Mouse (Mus musculus) spleen, adult 18-20 months (tissue): ENCODE measurements around the gene Grin2b.

Experiments
- DNase-seq, 2 experiments: peaks; one replicate each; pipeline ENCODE4 v3.0.0; 2022; ENCODE audit warnings: mixed read lengths in 2 of 2

Gene Grin2b

DNA sequence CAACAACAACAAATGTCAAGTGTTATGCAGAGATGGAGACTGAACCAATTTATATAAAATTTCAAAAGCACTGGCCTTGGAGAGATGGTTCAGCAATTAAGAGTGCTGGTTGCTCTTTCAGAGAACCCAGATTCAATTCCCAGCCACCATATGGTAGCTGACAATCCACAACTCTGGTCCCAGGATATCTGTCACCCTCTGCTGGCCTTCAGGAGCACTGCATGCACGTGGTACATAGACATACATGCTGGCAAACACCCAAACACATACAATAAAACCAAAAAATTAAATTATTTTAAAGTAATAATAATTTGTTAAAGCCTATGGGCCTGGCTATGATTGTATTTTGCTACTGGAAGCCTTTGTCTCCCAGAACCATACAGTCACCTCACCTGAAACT, 77.0 kb downstream of the Grin2b start:
- DNase-seq: no peak

DNA sequence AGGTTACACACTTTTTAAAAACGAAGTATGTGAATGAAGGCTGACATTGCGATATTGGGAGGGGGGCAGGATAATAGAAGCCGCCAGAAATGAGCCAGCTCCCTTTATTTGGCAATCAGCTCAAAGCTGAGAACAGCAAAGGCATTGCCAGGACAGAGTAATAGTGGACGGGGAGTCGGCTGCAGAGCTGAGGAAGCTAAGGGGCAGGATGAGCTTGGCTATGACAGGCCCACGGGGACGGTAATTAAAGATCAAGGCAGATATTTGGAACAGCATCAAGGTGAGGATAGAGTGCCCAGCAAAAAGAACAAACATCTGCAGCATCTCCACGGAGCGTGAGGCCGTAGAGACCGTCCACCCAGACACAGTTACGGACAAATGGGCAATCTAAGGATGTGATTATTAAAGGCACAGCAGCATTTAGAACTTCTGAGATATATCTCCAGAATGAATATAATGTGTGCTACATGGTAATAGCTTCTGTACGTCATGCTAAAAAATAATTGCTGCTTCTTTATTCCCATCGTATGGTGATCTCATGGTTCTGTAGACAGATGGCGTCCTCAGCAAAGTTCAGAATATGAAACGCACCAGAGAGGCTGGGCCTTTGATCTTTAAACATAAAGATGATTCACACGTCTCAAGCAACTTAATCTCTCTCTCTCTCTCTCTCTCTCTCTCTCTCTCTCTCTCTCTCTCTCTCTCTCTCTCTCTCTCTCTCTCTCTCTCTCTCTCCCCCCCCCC, 93.1 kb downstream of the Grin2b start:
- DNase-seq: no peak

DNA sequence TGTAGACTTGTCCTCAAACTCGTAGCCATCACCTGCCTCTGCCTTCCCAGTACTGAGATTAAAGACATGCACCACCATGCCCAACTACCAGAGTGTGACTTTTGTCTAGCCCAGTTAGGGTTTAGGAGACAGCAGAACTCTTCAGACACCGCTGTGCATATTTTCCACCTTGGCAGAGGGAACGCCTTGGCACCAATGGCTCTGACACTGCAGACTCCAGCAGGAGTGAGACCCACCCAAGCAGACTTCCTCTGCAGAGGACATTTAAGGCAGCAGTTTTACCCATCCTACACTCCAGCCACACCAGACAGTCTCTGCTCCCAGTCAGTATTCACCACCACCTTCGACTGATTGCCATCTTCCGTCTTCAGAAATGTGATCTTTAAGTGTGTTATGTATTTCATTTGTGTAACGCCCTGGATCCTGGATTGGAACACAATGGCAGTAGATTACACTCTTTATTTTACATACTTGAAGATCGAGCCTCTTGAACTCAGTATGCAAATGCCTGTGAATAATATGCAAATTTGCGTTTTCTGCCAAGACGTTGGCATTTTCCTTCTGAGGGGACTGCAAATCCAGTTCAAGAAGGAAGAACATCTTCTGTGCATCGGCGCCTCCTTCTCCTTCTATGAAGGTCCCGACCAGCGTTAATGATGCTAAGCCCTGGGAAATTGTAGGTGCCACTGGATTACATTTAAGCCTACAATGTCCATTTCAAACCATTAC, 100.8 kb downstream of the Grin2b start:
- DNase-seq: no peak

DNA sequence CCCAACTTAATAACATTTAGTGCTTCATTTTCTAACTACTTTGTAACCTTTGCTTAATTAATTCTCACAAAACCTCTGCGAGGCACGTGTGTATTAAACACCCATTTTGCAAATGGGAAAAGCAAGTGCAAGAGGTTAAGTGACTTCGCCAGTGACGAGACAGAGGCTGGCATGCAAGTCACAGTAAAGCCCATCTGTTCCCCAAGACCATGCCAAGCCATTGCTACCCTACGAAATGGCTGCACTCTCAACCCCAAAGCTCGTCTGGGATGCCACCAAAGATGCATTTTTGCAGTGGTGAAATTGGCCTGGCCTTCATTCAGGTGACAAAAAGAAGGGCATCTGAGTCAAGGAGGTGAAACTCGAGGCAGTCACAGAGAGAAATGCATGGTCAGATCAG, 103.2 kb downstream of the Grin2b start:
- DNase-seq: no peak

DNA sequence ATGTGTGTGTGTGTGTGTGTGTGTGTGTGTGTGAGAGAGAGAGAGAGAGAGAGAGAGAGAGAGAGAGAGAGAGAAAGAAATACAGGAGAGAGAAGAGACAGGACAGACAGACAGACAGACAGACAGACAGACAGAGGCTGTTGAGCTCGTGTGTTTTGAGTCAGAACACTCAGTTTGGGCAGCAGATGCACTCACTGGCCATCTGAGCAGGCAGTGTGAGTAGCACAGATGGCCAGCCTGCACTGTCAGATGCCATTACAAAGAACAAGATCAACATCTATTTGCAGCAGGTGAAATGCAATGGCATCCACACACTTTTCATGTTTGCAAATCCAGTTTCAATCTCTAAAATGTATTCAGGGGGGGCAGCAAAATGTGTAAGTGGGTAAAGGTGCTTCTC, 120.0 kb downstream of the Grin2b start:
- no peak for DNase-seq

DNA sequence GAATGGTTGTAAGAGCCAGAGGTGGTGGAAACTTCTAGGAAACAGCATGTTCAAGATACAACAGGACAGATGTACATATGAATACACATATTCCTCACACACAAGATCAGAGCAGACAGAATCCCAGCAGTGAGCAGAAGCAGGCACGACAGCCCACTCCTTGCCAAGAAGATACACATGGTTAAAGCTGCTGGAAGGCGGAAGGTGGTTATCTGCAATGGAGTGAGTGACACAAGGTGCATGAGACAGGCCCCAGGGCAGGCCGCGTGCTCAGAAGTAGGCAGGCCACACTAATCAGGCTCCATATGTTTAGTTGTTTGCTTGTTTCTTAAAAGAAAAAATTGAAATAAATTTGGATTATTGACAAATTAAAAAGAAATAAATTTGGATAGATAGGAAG, 123.0 kb downstream of the Grin2b start:
- no peak for DNase-seq

DNA sequence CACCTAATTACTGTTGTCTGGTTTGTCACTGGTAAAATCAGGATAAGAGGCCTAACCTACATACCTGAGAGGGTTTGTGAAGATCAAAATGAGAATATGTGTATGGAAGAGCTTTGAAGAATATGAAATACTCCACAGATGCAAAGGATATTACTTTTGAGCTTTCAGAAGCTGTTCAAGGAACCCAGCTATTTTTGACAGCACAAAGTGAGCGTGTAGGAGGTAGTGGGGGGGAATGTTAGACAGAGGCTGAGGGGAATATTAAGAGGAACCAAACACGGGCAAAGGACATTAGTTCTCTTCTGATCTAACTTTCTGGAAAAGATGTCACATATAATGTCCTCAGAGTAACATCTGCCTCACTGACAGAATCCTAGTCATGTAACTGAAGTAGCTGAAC, 125.2 kb downstream of the Grin2b start:
- no peak for DNase-seq

DNA sequence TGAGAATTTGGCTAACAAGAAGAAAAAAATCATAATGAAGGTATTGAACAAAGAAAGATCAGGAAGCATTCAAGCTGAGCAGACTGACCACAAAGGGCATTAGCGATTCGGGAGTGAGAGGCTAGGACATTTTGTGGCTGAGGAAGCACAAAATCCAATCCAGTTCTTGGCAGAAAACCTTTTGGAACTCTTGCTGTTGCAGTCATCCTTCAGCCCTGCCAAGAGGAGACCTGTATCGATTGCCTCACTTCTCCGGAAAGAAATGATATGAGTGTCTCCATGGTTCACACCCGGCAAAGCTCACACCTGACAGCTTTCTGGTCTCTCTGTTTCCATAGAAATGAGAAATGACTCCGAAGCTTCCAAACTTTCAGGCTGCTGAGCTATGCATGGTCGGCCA, 127.2 kb downstream of the Grin2b start:
- DNase-seq: no peak

DNA sequence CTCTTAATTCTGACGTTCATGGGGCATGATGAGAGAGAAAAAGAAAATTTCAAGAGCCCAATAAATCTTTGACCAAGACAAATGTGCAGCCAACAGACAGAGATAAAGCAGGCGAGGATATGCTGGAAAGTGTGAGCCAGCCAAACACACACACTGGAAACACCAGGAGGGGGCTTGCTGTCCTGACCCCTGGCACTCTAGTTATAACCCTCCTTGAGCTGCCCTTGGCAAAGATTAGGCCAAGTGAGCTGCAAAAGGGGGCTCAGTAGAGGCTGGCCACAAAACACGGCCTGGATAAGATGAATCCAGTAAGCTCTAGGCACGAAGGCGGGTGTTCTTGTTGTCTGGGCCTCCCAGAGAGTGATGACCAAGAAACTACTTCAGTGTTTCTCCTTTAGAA, 128.8 kb downstream of the Grin2b start:
- no peak for DNase-seq

DNA sequence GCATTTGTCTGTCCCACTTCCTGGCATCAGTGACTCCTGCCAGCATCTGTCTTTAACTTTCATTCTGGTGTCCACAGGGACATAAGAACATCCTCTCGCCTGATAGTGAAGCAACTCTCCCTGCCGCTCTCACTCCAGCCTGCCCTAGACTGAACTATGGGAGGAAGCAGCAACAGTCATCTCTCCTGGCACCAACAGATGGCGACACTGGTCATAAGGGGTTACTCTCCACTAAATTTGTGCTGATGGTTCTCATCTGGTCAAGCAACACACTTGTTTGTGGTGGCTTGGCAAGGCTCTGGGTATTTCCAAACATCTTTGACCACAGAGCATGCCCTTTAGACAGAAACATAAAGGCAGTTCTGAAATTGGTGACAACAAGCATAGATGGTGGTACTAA, 130.9 kb downstream of the Grin2b start:
- DNase-seq: no peak

DNA sequence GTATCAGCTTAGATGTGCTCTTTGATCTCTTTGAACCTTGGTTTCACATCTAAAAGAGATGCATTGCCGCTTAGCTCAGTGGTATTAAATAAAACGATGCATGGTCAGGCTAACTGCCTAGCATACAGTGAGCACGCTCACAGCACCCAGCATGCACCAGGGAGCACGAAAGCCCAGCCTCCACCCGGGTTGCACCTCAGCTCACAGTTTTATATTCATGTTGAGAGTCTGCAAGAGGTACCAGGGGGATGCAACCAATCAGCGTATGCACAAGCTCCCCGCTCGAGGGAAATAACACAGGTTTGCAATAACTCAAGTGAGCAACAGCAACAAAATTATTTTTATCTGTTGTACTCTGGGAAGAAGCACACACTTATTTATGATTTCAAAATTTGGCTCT, 131.5 kb downstream of the Grin2b start:
- no peak for DNase-seq

DNA sequence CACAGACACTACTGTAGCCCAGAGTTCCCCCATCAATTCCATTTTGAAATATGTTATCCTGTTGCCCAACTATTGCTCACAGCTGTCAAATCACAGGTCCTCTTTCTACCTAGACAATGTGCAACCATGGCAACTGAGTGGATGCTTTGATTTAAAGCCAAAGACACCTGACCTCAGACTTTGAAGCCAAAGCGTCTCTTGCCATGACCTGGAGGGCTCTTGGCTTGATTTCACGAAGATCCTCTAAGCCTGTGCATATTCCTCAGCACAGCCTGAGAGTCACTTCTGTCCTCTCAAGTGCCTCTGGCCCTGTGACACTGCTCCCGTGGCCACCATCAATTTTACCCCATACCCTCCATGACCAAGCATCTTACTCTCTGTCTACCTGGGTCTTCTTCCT, 132.4 kb downstream of the Grin2b start:
- DNase-seq: no peak

DNA sequence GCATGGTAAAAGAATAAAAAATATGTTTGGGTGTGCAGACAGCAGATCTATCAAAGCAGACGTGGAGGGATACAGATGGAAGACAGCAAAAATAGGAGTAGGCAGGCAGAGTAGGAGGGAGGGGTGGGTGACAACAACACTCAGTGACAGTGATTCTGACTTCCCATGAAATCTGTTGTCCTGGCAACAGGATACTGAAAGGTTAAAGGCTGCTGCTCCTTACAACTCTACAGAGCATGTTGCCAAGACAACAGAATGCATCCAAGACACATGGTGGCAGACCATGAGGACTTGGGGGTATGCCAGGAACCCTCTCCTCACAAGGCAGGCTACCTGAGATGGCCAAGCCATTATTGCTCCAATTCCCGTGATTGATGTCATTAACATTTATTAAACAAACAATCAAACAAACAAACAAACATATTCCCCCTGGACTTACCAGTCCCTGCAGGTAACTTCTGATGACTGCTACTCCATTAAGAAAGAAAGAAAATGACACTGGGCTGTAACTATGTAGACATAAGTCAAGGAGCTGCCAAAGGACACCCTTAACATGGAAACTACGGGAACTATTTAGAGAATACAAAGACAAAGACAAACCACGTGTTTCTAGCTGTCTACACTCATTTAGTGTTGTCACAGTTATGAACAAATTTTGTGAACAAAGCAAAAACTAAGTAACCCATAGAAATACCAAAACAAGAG, 143.9 kb downstream of the Grin2b start:
- no peak for DNase-seq

DNA sequence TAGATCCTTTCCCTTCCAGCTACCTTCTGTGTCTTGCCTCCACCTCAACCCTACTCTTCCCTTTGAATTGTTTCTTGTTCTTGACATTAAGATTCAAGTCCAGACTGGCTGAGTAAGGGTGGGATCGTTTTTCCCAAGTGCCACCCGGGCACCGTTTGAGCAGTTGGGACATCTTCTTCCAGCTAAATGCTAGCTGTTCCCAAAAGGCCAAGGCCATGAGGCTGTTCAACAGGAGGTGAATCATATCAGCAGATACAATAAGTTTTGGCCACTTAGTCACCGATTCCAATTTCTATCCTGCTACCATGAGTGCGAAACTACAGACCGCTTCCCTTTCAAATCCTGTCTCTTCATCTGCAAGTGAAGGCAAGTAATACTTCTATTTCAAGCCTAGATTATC, 146.4 kb downstream of the Grin2b start:
- no peak for DNase-seq

DNA sequence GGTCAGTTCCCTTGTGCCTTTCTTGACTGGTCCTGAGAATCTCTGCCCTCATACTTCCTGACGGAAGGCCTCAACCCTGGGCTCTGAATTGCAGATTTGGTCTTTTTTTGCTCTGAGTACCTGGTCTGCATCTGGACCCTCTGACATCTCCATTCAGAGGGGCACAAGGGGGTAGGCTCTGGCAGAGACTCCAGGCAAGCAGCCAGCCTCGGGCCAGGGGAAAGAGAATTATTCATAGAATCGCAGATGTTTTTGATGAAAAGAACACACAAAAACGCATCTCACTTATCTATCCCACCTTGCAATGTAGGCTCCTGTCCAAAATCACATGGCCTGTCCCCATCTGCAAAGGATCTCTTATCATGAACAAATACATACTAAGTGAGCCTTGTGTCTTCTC, 147.5 kb downstream of the Grin2b start:
- DNase-seq: no peak

DNA sequence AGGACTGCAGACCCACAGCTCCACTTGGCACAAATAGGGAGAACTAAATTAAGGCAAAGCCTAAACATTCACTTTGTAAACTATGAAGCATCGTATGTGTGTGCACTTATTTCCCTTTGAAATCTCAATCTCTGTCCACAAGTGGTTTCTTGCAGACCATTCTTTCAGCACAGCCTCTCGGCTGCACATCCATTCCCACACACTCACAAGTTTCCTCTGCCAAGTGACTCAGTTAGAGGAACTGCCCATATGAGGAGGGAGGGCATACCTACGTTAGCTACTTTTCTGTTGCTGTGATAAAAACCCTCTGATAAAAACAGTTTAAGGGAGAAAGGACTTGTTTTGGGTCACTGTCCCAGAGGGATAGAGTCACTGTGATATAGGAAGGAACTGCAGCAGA, 152.9 kb downstream of the Grin2b start:
- DNase-seq: no peak

DNA sequence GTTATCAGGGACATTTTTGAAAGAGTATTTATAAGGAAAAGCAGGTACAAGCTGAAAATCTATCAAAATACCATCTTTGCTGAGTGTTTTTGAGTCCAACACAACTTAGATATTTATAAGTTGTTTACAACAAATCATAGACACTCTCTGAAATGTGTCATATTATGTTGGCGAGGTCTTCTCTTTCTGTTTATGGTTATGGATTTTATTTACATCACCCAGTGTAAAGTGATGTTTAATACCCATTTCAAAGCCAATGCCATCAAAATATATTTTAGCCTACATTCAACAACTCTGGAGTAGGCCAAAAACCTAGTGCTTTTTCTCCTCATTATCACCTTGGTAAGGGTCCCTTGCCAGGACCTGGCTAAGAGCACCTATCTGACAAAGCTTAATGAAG, 154.3 kb downstream of the Grin2b start:
- no peak for DNase-seq

DNA sequence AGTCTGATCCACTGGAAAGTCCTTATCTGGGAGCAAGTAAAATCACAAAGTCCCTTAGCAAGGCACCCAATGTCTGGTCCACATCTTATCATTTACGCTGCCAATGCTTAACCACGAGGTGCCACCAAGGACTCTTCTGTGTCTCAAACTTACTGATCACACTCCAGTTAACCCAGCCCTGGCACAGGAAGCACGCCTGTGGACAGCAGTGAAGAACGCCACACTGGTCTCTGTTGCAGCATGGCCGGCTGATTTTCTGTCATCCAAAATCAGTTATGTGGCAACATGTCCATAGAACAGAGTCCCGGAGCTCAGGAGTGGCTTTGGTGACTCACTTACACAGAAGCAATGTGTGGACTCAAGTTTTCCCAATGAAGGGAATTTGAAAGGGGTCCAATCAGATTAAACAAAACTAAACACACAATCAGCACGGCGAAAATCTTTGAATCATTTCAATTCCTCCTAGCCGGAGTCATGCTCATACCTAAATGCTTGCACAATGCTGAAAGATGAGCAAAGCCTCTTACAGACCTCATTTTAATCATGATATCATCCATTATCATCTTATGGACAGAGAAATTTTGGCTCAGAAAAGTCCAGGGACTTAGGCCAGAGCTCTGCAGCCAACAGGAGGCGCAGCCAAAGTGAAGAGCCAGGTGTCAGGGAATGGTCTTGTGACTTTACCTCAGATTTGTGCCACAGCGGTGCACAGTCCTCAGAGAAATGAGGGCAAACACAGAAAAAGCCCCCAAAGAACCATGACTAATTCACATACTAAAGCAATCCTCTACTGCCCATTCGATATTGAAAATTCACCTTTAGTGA, 159.5 kb downstream of the Grin2b start:
- no peak for DNase-seq

DNA sequence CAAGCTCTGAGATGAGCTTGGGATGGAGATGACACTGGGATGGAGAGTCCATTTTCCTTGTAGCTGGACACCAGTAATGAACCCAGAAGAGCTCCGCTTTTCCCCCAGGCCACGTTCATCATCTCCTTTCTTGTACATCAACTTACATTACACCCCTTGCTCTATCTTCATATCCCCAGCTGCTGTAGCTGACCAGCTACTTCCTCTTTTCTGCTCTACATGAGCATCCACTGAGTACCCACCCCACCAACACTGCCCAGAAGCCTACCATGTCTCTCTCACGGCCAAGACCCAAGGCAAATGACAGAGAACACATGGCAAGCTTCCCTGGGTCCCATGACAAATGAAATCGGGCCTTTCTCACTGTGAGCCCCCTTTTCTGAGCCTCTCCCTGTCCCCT, 161.8 kb downstream of the Grin2b start:
- DNase-seq: no peak

DNA sequence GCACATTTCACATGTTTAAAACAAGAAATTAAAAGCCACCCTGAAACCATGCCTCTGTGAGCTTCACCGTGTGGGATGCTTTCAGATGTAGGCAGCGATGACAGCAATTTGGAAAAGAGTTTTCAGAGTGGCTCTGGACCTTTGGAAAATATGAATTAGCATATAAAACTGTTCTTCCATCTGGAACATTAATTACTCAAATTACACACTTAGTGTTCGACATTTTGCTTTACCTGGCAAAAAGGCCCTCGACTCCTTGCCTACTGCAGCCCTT, 162.3 kb downstream of the Grin2b start:
- no peak for DNase-seq

DNA sequence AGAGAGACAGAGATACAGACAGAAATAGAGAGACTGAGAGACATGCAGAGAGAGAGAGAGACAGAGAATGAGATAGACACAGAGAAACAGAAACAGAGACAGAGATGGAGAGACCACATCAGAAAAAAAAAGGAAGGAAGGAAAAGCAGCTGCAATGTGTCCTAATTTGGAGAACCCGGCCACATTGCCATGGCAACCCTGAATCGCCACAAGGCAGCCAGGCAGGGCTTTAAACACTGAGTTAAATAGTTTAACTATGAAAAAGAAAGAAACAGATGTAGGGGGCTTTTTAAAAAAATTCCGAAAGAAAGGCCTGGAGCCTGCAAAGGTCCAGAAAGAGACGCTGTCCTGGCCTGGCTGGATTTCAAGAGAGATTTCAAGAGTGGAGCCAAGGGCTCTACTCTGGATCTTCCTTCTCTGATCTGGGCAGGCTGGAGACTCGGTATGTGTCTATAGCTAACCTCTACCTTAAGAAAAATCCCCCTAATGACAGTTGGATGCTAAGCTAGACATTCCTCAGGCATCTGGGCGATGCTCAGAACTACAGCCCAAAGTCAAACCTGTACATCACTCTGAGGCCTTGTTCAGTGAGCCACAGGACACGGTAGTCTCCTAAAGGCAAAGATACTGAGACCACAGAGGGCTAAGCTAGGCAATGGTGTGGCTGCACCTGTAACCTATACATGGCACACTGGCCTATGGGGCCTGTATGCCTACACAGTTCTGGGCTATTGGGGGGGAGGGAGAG, 162.8 kb downstream of the Grin2b start:
- DNase-seq: no peak

DNA sequence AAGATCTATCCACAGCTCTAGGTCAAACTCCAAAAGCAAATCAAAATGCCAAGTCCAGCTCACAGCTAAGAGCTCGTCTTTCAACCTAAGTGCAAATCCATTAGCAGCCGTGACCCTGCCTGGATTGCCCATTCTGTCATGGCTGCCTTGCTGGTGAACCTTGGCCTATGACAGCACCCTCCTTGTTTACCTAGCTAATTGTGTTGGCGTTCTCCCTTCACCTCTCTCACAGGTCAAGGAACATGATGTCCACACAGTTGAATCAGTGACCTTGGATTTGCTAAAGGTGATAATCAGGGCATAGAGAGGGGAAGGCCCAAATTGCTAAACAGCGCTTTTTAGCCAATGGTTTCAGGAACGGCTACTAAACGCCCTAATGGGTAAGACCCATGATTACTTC, 165.2 kb downstream of the Grin2b start:
- DNase-seq: no peak

DNA sequence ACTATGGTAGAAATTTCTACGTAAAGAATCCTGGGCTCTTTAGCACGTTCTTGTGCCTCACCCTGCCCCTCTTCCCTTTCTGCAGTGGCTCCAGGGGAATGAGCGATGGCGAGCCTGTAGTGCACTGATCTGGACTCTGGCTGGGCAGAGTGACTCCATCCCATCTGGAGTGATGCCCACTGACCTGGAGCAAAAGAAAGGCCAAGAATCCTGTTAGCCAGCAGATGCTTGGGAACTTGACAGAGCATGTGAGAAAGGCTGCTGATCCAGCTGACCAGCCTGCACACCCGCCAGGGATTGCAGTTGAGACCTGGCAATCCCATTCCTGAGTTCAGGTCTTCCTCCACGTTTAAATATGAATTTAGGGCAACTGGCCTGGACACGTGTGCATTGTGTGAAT, 178.6 kb downstream of the Grin2b start:
- no peak for DNase-seq
